Mouse (Mus musculus): ENCODE data around the gene Rab30. TPM values are rescaled to one million over a fixed set of nuclear protein-coding genes. Genes with fewer than 3 reads are reported as not detected.
A peak's percentile ranks its signal among the peaks of the same experiment; 100 is the strongest.
"Not testable (repeated sequence)": the region's sequence is repeated elsewhere in the genome, so short reads cannot be mapped to it uniquely, and the experiment has no call there.

Rab30 gene
- polyA plus RNA-seq, 1 experiment from 2014 or later = 22.9 TPM

- not testable (repeated sequence) for H3K9ac ChIP-seq; ATAC-seq (ENCODE audit: low FRiP score, low read depth); H3K36me3 ChIP-seq; H3K4me3 ChIP-seq; H3K4me2 ChIP-seq (replicated peaks); H3K4me1 ChIP-seq; H3K27me3 ChIP-seq; H3K9me3 ChIP-seq; H3K27ac ChIP-seq
- 88% methylated on average over 3 of the region's 3 CpGs for WGBS
Observed at GRCm38 (mm10) chr7:92729583-92729982, 11.8 kb upstream of the Rab30 start.

- H3K36me3 ChIP-seq = peaks cover 6% of the 10 kb centered on the region
- 71% methylated on average over 4 of the region's 4 CpGs for WGBS
- no peak overlapping the region for H3K9ac ChIP-seq
- H3K4me1 ChIP-seq = peaks cover 4% of the 10 kb centered on the region; the same call in 1 of the 2 replicates
- H3K9me3 ChIP-seq = no peaks in the 10 kb centered on the region
- no peak overlapping the region for H3K4me2 ChIP-seq (replicated peaks)
- H3K4me3 ChIP-seq = no peak overlapping the region
- no peaks in the 10 kb centered on the region for H3K27me3 ChIP-seq
- no peak overlapping the region for H3K27ac ChIP-seq
- ATAC-seq (ENCODE audit: low FRiP score, low read depth) = 0 out of 2 replicates have a peak, but pooled peaks have one; percentile 22
Observed at GRCm38 (mm10) chr7:92730465-92730864, 10.9 kb upstream of the Rab30 start.

- no peak overlapping the region for H3K4me3 ChIP-seq
- 66% methylated on average over 3 of the region's 3 CpGs for WGBS
- H3K9me3 ChIP-seq = no peaks in the 10 kb centered on the region
- H3K36me3 ChIP-seq = peaks cover 6% of the 10 kb centered on the region
- no peak overlapping the region for H3K9ac ChIP-seq
- H3K4me2 ChIP-seq (replicated peaks) = no peak overlapping the region
- H3K4me1 ChIP-seq = peaks cover 4% of the 10 kb centered on the region; the same call in 1 of the 2 replicates
- H3K27ac ChIP-seq = no peak overlapping the region
- no peak for ATAC-seq (ENCODE audit: low FRiP score, low read depth)
- no peaks in the 10 kb centered on the region for H3K27me3 ChIP-seq
Observed at GRCm38 (mm10) chr7:92730959-92731358, 10.4 kb upstream of the Rab30 start.

- no peak overlapping the region for H3K27ac ChIP-seq
- ATAC-seq (ENCODE audit: low FRiP score, low read depth) = no peak
- H3K4me1 ChIP-seq = peaks cover 4% of the 10 kb centered on the region; the same call in 1 of the 2 replicates
- no peak overlapping the region for H3K4me2 ChIP-seq (replicated peaks)
- no peak overlapping the region for H3K9ac ChIP-seq
- H3K36me3 ChIP-seq = peaks cover 12% of the 10 kb centered on the region
- 90% methylated on average over 7 of the region's 7 CpGs for WGBS
- no peaks in the 10 kb centered on the region for H3K27me3 ChIP-seq
- no peak overlapping the region for H3K4me3 ChIP-seq
- H3K9me3 ChIP-seq = no peaks in the 10 kb centered on the region
Observed at GRCm38 (mm10) chr7:92732136-92732535, 9.3 kb upstream of the Rab30 start.

GRCm38 (mm10) chr7:92737560-92737959, 3.8 kb upstream of the Rab30 start:
- H3K27ac ChIP-seq = no peak overlapping the region
- no peak for ATAC-seq (ENCODE audit: low FRiP score, low read depth)
- no peak overlapping the region for H3K4me2 ChIP-seq (replicated peaks)
- H3K9ac ChIP-seq = no peak overlapping the region
- WGBS = 75% methylated on average over 1 of the region's 1 CpGs
- H3K27me3 ChIP-seq = no peaks in the 10 kb centered on the region
- no peak overlapping the region for H3K4me3 ChIP-seq
- H3K36me3 ChIP-seq = peaks cover 25% of the 10 kb centered on the region
- peaks cover 24% of the 10 kb centered on the region for H3K4me1 ChIP-seq
- H3K9me3 ChIP-seq = no peaks in the 10 kb centered on the region

- H3K4me1 ChIP-seq = peaks cover 38% of the 10 kb centered on the region
- H3K27ac ChIP-seq = peak overlapping the region; percentile 93; the same call in 1 of the 2 replicates
- H3K9ac ChIP-seq = peak overlapping the region; percentile 90
- 37% methylated on average over 6 of the region's 6 CpGs for WGBS
- H3K4me3 ChIP-seq = peak overlapping the region; percentile 68
- H3K9me3 ChIP-seq = no peaks in the 10 kb centered on the region
- no peak for ATAC-seq (ENCODE audit: low FRiP score, low read depth)
- H3K4me2 ChIP-seq (replicated peaks) = peak overlapping the region; percentile 74
- peaks cover 20% of the 10 kb centered on the region for H3K36me3 ChIP-seq
- no peaks in the 10 kb centered on the region for H3K27me3 ChIP-seq
Observed at GRCm38 (mm10) chr7:92739956-92740355, 1.4 kb upstream of the Rab30 start.

GRCm38 (mm10) chr7:92740411-92741115, 840 bp upstream of the Rab30 start:
- H3K27me3 ChIP-seq = no peaks in the 10 kb centered on the region
- peaks cover 20% of the 10 kb centered on the region for H3K36me3 ChIP-seq
- WGBS = 3% methylated on average over 23 of the region's 23 CpGs
- H3K4me1 ChIP-seq = peaks cover 38% of the 10 kb centered on the region
- no peak for ATAC-seq (ENCODE audit: low FRiP score, low read depth)
- H3K4me2 ChIP-seq (replicated peaks) = peak overlapping the region; percentile 74
- no peaks in the 10 kb centered on the region for H3K9me3 ChIP-seq
- peak overlapping the region; percentile 68 for H3K4me3 ChIP-seq
- peak overlapping the region; percentile 90 for H3K9ac ChIP-seq
- H3K27ac ChIP-seq = peak overlapping the region; percentile 93

GRCm38 (mm10) chr7:92741861-92742249, 452 bp downstream of the Rab30 start:
- Histone ChIP-seq H3K4me2 (replicated peaks) (peak overlapping the region; percentile 82), H3K4me3 (peak overlapping the region; percentile 68), H3K27me3 (no peaks in the 10 kb centered on the region), H3K9me3 (no peaks in the 10 kb centered on the region), H3K9ac (peak overlapping the region; percentile 69), H3K4me1 (peaks cover 38% of the 10 kb centered on the region), H3K36me3 (peaks cover 16% of the 10 kb centered on the region), H3K27ac (peak overlapping the region; percentile 69; the same call in 1 of the 2 replicates)
- ATAC-seq (ENCODE audit: low FRiP score, low read depth) = peak; percentile 30
- WGBS = under 1% methylated on average over 9 of the region's 9 CpGs

GRCm38 (mm10) chr7:92742341-92742741, 938 bp downstream of the Rab30 start:
- H3K4me1 ChIP-seq = peaks cover 37% of the 10 kb centered on the region
- peak overlapping the region; percentile 69 for H3K9ac ChIP-seq
- no peak for ATAC-seq (ENCODE audit: low FRiP score, low read depth)
- peak overlapping the region; percentile 68 for H3K4me3 ChIP-seq
- H3K9me3 ChIP-seq = no peaks in the 10 kb centered on the region
- H3K27me3 ChIP-seq = no peaks in the 10 kb centered on the region
- peaks cover 12% of the 10 kb centered on the region for H3K36me3 ChIP-seq
- WGBS = under 1% methylated on average over 16 of the region's 16 CpGs
- peak overlapping the region; percentile 82 for H3K4me2 ChIP-seq (replicated peaks)
- H3K27ac ChIP-seq = peak overlapping the region; percentile 69; the same call in 1 of the 2 replicates

- Histone ChIP-seq H3K36me3 (peaks cover 8% of the 10 kb centered on the region), H3K9ac (peak overlapping the region; percentile 69), H3K4me1 (peaks cover 32% of the 10 kb centered on the region), H3K27me3 (no peaks in the 10 kb centered on the region), H3K4me3 (peak overlapping the region; percentile 68), H3K4me2 (replicated peaks) (peak overlapping the region; percentile 82), H3K27ac (no peak overlapping the region), H3K9me3 (no peaks in the 10 kb centered on the region)
- under 1% methylated on average over 6 of the region's 6 CpGs for WGBS
- ATAC-seq (ENCODE audit: low FRiP score, low read depth) = no peak
Observed at GRCm38 (mm10) chr7:92742774-92743173, 1.4 kb downstream of the Rab30 start.

- peaks cover 2% of the 10 kb centered on the region for H3K36me3 ChIP-seq
Observed at GRCm38 (mm10) chr7:92743325-92743724, 1.9 kb downstream of the Rab30 start.

GRCm38 (mm10) chr7:92750395-92750794, 9.0 kb downstream of the Rab30 start:
- no peak overlapping the region for H3K4me2 ChIP-seq (replicated peaks)
- no peaks in the 10 kb centered on the region for H3K4me1 ChIP-seq
- no peaks in the 10 kb centered on the region for H3K36me3 ChIP-seq
- no peak overlapping the region for H3K4me3 ChIP-seq
- H3K27ac ChIP-seq = no peak overlapping the region
- 60% methylated on average over 2 of the region's 2 CpGs for WGBS
- H3K9me3 ChIP-seq = no peaks in the 10 kb centered on the region
- H3K9ac ChIP-seq = no peak overlapping the region
- H3K27me3 ChIP-seq = no peaks in the 10 kb centered on the region
- ATAC-seq (ENCODE audit: low FRiP score, low read depth) = no peak

More at GRCm38 (mm10) chr7:92743325-92743724, 1.9 kb downstream of the Rab30 start:
- 13% methylated on average over 6 of the region's 6 CpGs for WGBS
- H3K9ac ChIP-seq = peak overlapping the region; percentile 69; the same call in 1 of the 2 replicates
- peak overlapping the region; percentile 82 for H3K4me2 ChIP-seq (replicated peaks)
- peaks cover 28% of the 10 kb centered on the region for H3K4me1 ChIP-seq
- H3K27me3 ChIP-seq = no peaks in the 10 kb centered on the region
- H3K4me3 ChIP-seq = peak overlapping the region; percentile 68
- H3K9me3 ChIP-seq = no peaks in the 10 kb centered on the region
- ATAC-seq (ENCODE audit: low FRiP score, low read depth) = no peak
- H3K27ac ChIP-seq = no peak overlapping the region
